Comparison of ENCODE assay signal across 9 mouse cellular contexts in the genomic region with DNA sequence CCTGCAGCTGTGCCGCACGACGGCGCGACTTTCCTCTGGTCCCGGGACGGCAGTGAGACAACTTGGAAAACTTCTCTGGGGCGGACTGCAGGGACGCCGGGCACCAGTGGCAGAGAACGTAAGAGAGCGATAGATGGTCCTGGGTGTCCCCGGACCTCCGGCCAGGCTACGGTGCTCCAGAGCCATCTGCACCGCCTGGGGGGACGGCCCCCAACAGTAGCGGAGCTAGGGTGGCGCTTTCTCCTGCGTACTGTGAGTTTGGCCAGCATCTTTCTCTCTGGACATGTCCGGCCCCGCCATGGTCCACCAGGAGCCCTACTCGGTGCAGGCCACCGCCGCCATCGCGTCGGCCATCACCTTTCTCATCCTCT. TPM values are rescaled to one million over a fixed set of nuclear protein-coding genes. Genes with fewer than 3 reads are reported as not detected.
A peak's percentile ranks its signal among the peaks of the same experiment; 100 is the strongest.
DNase-seq lines count a peak whose midpoint lies in the region; ATAC-seq lines count a peak whose summit lies in the region.
"Had no signal": no experiment of that assay in that cellular context is flagged by ENCODE, and none has a peak within 500 bp of the region (broad histone marks: within the 10 kb centered on the region; RNA-seq: fewer than 3 reads in every experiment).

No protein-coding gene starts in this region.

- intact Hi-C loops in gastrocnemius, postnatal 36 days (cut with DNase I): loop anchor here (2.0 to 10.0 kb wide), 2 partner anchors 70 to 192 kb away; no protein-coding TSS in a partner anchor

- H3K27me3 ChIP-seq in kidney, embryonic 16.5 days (ENCODE audit: insufficient read depth, low read length): peaks cover 54% of the 10 kb centered on the region
- peaks cover 89% of the 10 kb centered on the region for H3K27me3 ChIP-seq in embryonic facial prominence, embryonic 13.5 days
- peaks cover 51% of the 10 kb centered on the region for H3K27me3 ChIP-seq in intestine, embryonic 16.5 days (replicated peaks; ENCODE audit: control insufficient read depth, insufficient read depth, low read length)
- H3K27me3 ChIP-seq in neural tube, embryonic 12.5 days (replicated peaks): peaks cover 78% of the 10 kb centered on the region

- H3K9ac ChIP-seq in kidney, embryonic 16.5 days (replicated peaks; ENCODE audit: low read length): peak overlapping the region; percentile 56
- peak overlapping the region; percentile 59 for H3K9ac ChIP-seq in embryonic facial prominence, embryonic 13.5 days
- peak overlapping the region; percentile 48 for H3K9ac ChIP-seq in intestine, embryonic 16.5 days (ENCODE audit: low read depth, low read length)
- H3K9ac ChIP-seq in neural tube, embryonic 12.5 days: peak overlapping the region; percentile 13; the same call in 1 of the 2 replicates

- peak; percentile 46 for ATAC-seq in kidney, embryonic 16.5 days (ENCODE audit: low FRiP score, low TSS enrichment)
- no peak for ATAC-seq in embryonic facial prominence, embryonic 13.5 days (ENCODE audit: insufficient number of reproducible peaks, insufficient read depth, low FRiP score, low TSS enrichment, low read depth)
- ATAC-seq in intestine, embryonic 16.5 days: peak; percentile 31
- 0 out of 2 replicates have a peak, but pooled peaks have one; percentile 30 for ATAC-seq in neural tube, embryonic 12.5 days (ENCODE audit: low FRiP score, low read depth)

- peaks cover 13% of the 10 kb centered on the region for H3K4me1 ChIP-seq in kidney, embryonic 16.5 days (ENCODE audit: insufficient read depth, low read length)
- H3K4me1 ChIP-seq in embryonic facial prominence, embryonic 13.5 days: peaks cover 11% of the 10 kb centered on the region
- H3K4me1 ChIP-seq in intestine, embryonic 16.5 days (ENCODE audit: control insufficient read depth, insufficient read depth, low read length): peaks cover 9% of the 10 kb centered on the region
- H3K4me1 ChIP-seq in neural tube, embryonic 12.5 days: peaks cover 14% of the 10 kb centered on the region

- H3K4me2 ChIP-seq in kidney, embryonic 16.5 days (replicated peaks; ENCODE audit: low read depth, low read length): peak overlapping the region; percentile 77
- peak overlapping the region; percentile 81 for H3K4me2 ChIP-seq in embryonic facial prominence, embryonic 13.5 days
- H3K4me2 ChIP-seq in intestine, embryonic 16.5 days (ENCODE audit: low read depth, low read length): peak overlapping the region; percentile 80
- peak overlapping the region; percentile 74 for H3K4me2 ChIP-seq in neural tube, embryonic 12.5 days (replicated peaks)

- no peak overlapping the region for H3K27ac ChIP-seq in kidney, embryonic 16.5 days (ENCODE audit: low read length)
- H3K27ac ChIP-seq in embryonic facial prominence, embryonic 13.5 days: no peak overlapping the region
- no peak overlapping the region for H3K27ac ChIP-seq in intestine, embryonic 16.5 days (ENCODE audit: low read length)
- no peak overlapping the region for H3K27ac ChIP-seq in neural tube, embryonic 12.5 days

- DNase-seq in kidney, postnatal 14 days: no peak
- no peak for DNase-seq in gastrocnemius, postnatal 36 days
- no peak for DNase-seq in urinary bladder, postnatal 14 days (ENCODE audit: low spot score)
- DNase-seq in cerebellum, adult 8-10 months: no peak

- no peaks in the 10 kb centered on the region for H3K9me3 ChIP-seq in kidney, embryonic 16.5 days (ENCODE audit: low read length)
- no peaks in the 10 kb centered on the region for H3K9me3 ChIP-seq in embryonic facial prominence, embryonic 13.5 days
- H3K9me3 ChIP-seq in intestine, embryonic 16.5 days (ENCODE audit: control insufficient read depth, low read length): no peaks in the 10 kb centered on the region
- no peaks in the 10 kb centered on the region for H3K9me3 ChIP-seq in neural tube, embryonic 12.5 days

- peak overlapping the region; percentile 48 for H3K4me3 ChIP-seq in kidney, embryonic 16.5 days (ENCODE audit: low read length)
- peak overlapping the region; percentile 50 for H3K4me3 ChIP-seq in embryonic facial prominence, embryonic 13.5 days
- H3K4me3 ChIP-seq in intestine, embryonic 16.5 days (ENCODE audit: low read length): peak overlapping the region; percentile 50
- peak overlapping the region; percentile 36 for H3K4me3 ChIP-seq in neural tube, embryonic 12.5 days

- WGBS in kidney, embryonic 16.5 days: 1% methylated on average over 26 of the region's 28 CpGs
- WGBS in embryonic facial prominence, embryonic 13.5 days: under 1% methylated on average over 28 of the region's 28 CpGs
- WGBS in intestine, embryonic 16.5 days: under 1% methylated on average over 28 of the region's 28 CpGs
- WGBS in neural tube, embryonic 12.5 days: 1% methylated on average over 28 of the region's 28 CpGs

- no peaks in the 10 kb centered on the region for H3K36me3 ChIP-seq in kidney, embryonic 16.5 days (ENCODE audit: insufficient read depth, low read length)
- H3K36me3 ChIP-seq in embryonic facial prominence, embryonic 13.5 days: no peaks in the 10 kb centered on the region
- no peaks in the 10 kb centered on the region for H3K36me3 ChIP-seq in intestine, embryonic 16.5 days (ENCODE audit: control insufficient read depth, insufficient read depth, low read length)
- H3K36me3 ChIP-seq in neural tube, embryonic 12.5 days: no peaks in the 10 kb centered on the region

RNA-seq across cellular contexts. Expression of a gene that starts 0.3 kb away (rescaled TPM):
- 7.2 and 7.8 TPM in 2 replicates for polyA plus RNA-seq in kidney, embryonic 16.5 days (2015; fragmentation: Nextera tagmentation; extraction: Ambion mirVana)
- polyA plus RNA-seq in embryonic facial prominence, embryonic 13.5 days (2015; fragmentation: Nextera tagmentation; extraction: Ambion mirVana): 0.39 and 0.51 TPM in 2 replicates
- 1.3 and 2.0 TPM in 2 replicates for polyA plus RNA-seq in intestine, embryonic 16.5 days (2015; fragmentation: Nextera tagmentation; extraction: Ambion mirVana)
- polyA plus RNA-seq in neural tube, embryonic 12.5 days (2016; fragmentation: Nextera tagmentation; extraction: Ambion mirVana): 1.3 TPM in 2 replicates
- under 1 TPM; 0.48 to 0.86 TPM for total RNA-seq in gastrocnemius, postnatal 36 days (2021)
- total RNA-seq: megakaryocyte progenitor cell, adult 5-6 weeks had no signal

RNA-seq across cellular contexts. Expression of a gene that starts 24.8 kb away (rescaled TPM):
- polyA plus RNA-seq in kidney, embryonic 16.5 days (2015; fragmentation: Nextera tagmentation; extraction: Ambion mirVana): not detected in 2 replicates
- 0.30 and 0.76 TPM in 2 replicates for polyA plus RNA-seq in embryonic facial prominence, embryonic 13.5 days (2015; fragmentation: Nextera tagmentation; extraction: Ambion mirVana)
- not detected in 2 replicates for polyA plus RNA-seq in intestine, embryonic 16.5 days (2015; fragmentation: Nextera tagmentation; extraction: Ambion mirVana)
- not detected in 2 replicates for polyA plus RNA-seq in neural tube, embryonic 12.5 days (2016; fragmentation: Nextera tagmentation; extraction: Ambion mirVana)
- not detected for total RNA-seq in gastrocnemius, postnatal 36 days (2021)

RNA-seq across cellular contexts. Expression of a gene that starts 27.3 kb away (rescaled TPM):
- 7.8 and 8.3 TPM in 2 replicates for polyA plus RNA-seq in kidney, embryonic 16.5 days (2015; fragmentation: Nextera tagmentation; extraction: Ambion mirVana)
- 6.7 and 8.3 TPM in 2 replicates for polyA plus RNA-seq in embryonic facial prominence, embryonic 13.5 days (2015; fragmentation: Nextera tagmentation; extraction: Ambion mirVana)
- 2.1 and 3.5 TPM in 2 replicates for polyA plus RNA-seq in intestine, embryonic 16.5 days (2015; fragmentation: Nextera tagmentation; extraction: Ambion mirVana)
- 9.7 TPM in 2 replicates for polyA plus RNA-seq in neural tube, embryonic 12.5 days (2016; fragmentation: Nextera tagmentation; extraction: Ambion mirVana)
- 1 to 10 TPM in 1 of 2 experiments, under 1 TPM in 1; 0.72 to 1.3 TPM for total RNA-seq in gastrocnemius, postnatal 36 days (2021)
